Mouse (Mus musculus) midbrain, embryonic 13.5 days (tissue): ENCODE measurements at regions not wholly inside any gene's neighbourhood (a gene's known extent, or its start where the extent isn't known, plus 50 kb on each side); places are given as distances from the start of the nearest gene placed in this dataset.
A peak's percentile ranks its signal among the peaks of the same experiment; 100 is the strongest.

Experiments
- ATAC-seq: fragments of 200-750 bp; cut with Nextera tagmentation; 2 replicates; pipeline ENCODE4 v1.8.0; 2017; ENCODE audit warnings: mild to moderate bottlenecking, moderate TSS enrichment, moderate library complexity
- H3K27ac ChIP-seq: fragments of 300-500 bp; sonication (generic); 2 replicates; pipeline ENCODE4 v1.5.1; 2015; ENCODE audit warnings: inconsistent platforms, mild to moderate bottlenecking, moderate library complexity
- H3K27me3 ChIP-seq: fragments of 300-500 bp; sonication (generic); 2 replicates; pipeline ENCODE4 v1.6.1; 2015; ENCODE audit warnings: mild to moderate bottlenecking, inconsistent platforms
- H3K36me3 ChIP-seq: fragments of 300-500 bp; sonication (generic); 2 replicates; pipeline ENCODE4 v1.6.1; 2015; ENCODE audit warnings: mild to moderate bottlenecking, inconsistent platforms
- H3K4me1 ChIP-seq: fragments of 300-500 bp; sonication (generic); replicated peaks from 2 replicates; pipeline ENCODE4 v1.6.1; 2015; ENCODE audit warnings: inconsistent platforms
- H3K4me2 ChIP-seq: fragments of 300-500 bp; sonication (generic); replicated peaks from 2 replicates; pipeline ENCODE4 v1.6.1; 2015; ENCODE audit warnings: moderate library complexity, mild to moderate bottlenecking, inconsistent platforms
- H3K4me3 ChIP-seq: fragments of 300-500 bp; sonication (generic); replicated peaks from 2 replicates; pipeline ENCODE4 v1.5.1; 2015; ENCODE audit warnings: mild to moderate bottlenecking, inconsistent platforms
- H3K9ac ChIP-seq: fragments of 300-500 bp; sonication (generic); replicated peaks from 2 replicates; pipeline ENCODE4 v1.6.1; 2015; ENCODE audit warnings: mild to moderate bottlenecking, inconsistent platforms
- H3K9me3 ChIP-seq: fragments of 300-500 bp; sonication (generic); 2 replicates; pipeline ENCODE4 v1.6.1; 2016; ENCODE audit warnings: mild to moderate bottlenecking, inconsistent platforms
- WGBS: fragments of 180-500 bp; shearing (Covaris S2); methylation state at CpG from one replicate; pipeline ENCODE4 v1.1.7; 2015; 5-methylcytosine and 5-hydroxymethylcytosine counted together

- H3K27me3 ChIP-seq, result no peaks in the 10 kb centered on the region
- H3K4me3 ChIP-seq, result no peak overlapping the region
- no peaks in the 10 kb centered on the region for H3K9me3 ChIP-seq
- peak overlapping the region; percentile 9; the same call in 1 of the 2 replicates for H3K27ac ChIP-seq
- no peaks in the 10 kb centered on the region for H3K36me3 ChIP-seq
- H3K9ac ChIP-seq, result no peak overlapping the region
- WGBS, result 41% methylated on average over 3 of the region's 3 CpGs
- no peak overlapping the region for H3K4me2 ChIP-seq
- peaks cover 7% of the 10 kb centered on the region for H3K4me1 ChIP-seq
- peak; percentile 60; the same call in 1 of the 2 replicates for ATAC-seq
Measured at GRCm38 (mm10) chr1:67359824-67360223, 237.0 kb downstream of the Cps1 start.

- 0 out of 2 replicates have a peak overlapping the region, but pooled peaks have one; percentile 13 for H3K4me2 ChIP-seq
- no peaks in the 10 kb centered on the region for H3K36me3 ChIP-seq
- 2% methylated on average over 2 of the region's 2 CpGs for WGBS
- H3K27me3 ChIP-seq, result no peaks in the 10 kb centered on the region
- peaks cover 18% of the 10 kb centered on the region for H3K4me1 ChIP-seq
- H3K9me3 ChIP-seq, result no peaks in the 10 kb centered on the region
- no peak overlapping the region for H3K9ac ChIP-seq
- peak overlapping the region; percentile 53; the same call in 1 of the 2 replicates for H3K27ac ChIP-seq
- peak; percentile 91 for ATAC-seq
- H3K4me3 ChIP-seq, result no peak overlapping the region
Measured at GRCm38 (mm10) chr1:67366038-67366437, 243.2 kb downstream of the Cps1 start.

- Histone ChIP-seq H3K9me3 (no peaks in the 10 kb centered on the region), H3K27ac (peak overlapping the region; percentile 53; the same call in 1 of the 2 replicates), H3K9ac (no peak overlapping the region), H3K4me1 (peaks cover 18% of the 10 kb centered on the region), H3K36me3 (no peaks in the 10 kb centered on the region), H3K4me2 (no peak overlapping the region), H3K4me3 (no peak overlapping the region), H3K27me3 (no peaks in the 10 kb centered on the region)
- peak; percentile 87 for ATAC-seq
- 13% methylated on average over 4 of the region's 4 CpGs for WGBS
Measured at GRCm38 (mm10) chr1:67366485-67366884, 243.7 kb downstream of the Cps1 start.

GRCm38 (mm10) chr1:67382366-67382765 lies 259.5 kb downstream of the Cps1 start:
- no peaks in the 10 kb centered on the region for H3K9me3 ChIP-seq
- 88% methylated on average over 1 of the region's 1 CpGs for WGBS
- H3K4me2 ChIP-seq, result no peak overlapping the region
- H3K27me3 ChIP-seq, result no peaks in the 10 kb centered on the region
- peaks cover 6% of the 10 kb centered on the region for H3K4me1 ChIP-seq
- H3K36me3 ChIP-seq, result no peaks in the 10 kb centered on the region
- H3K4me3 ChIP-seq, result no peak overlapping the region
- no peak overlapping the region for H3K9ac ChIP-seq
- no peak overlapping the region for H3K27ac ChIP-seq
- ATAC-seq, result no peak

GRCm38 (mm10) chr1:67385377-67385776 lies 262.6 kb downstream of the Cps1 start:
- peak; percentile 88 for ATAC-seq
- H3K4me3 ChIP-seq, result no peak overlapping the region
- no peaks in the 10 kb centered on the region for H3K27me3 ChIP-seq
- no peak overlapping the region for H3K27ac ChIP-seq
- peaks cover 6% of the 10 kb centered on the region for H3K4me1 ChIP-seq
- no peaks in the 10 kb centered on the region for H3K9me3 ChIP-seq
- H3K36me3 ChIP-seq, result no peaks in the 10 kb centered on the region
- no peak overlapping the region for H3K4me2 ChIP-seq
- H3K9ac ChIP-seq, result no peak overlapping the region

GRCm38 (mm10) chr1:67386877-67387276 lies 264.1 kb downstream of the Cps1 start:
- Histone ChIP-seq H3K9ac (no peak overlapping the region), H3K27ac (no peak overlapping the region), H3K9me3 (no peaks in the 10 kb centered on the region), H3K4me1 (peaks cover 6% of the 10 kb centered on the region), H3K4me2 (no peak overlapping the region), H3K36me3 (no peaks in the 10 kb centered on the region), H3K4me3 (no peak overlapping the region), H3K27me3 (no peaks in the 10 kb centered on the region)
- 75% methylated on average over 3 of the region's 3 CpGs for WGBS
- ATAC-seq, result no peak

- H3K4me3 ChIP-seq, result no peak overlapping the region
- H3K27ac ChIP-seq, result no peak overlapping the region
- no peaks in the 10 kb centered on the region for H3K9me3 ChIP-seq
- ATAC-seq, result no peak
- no peaks in the 10 kb centered on the region for H3K27me3 ChIP-seq
- no peak overlapping the region for H3K9ac ChIP-seq
- no peaks in the 10 kb centered on the region for H3K36me3 ChIP-seq
- no peak overlapping the region for H3K4me2 ChIP-seq
- no peaks in the 10 kb centered on the region for H3K4me1 ChIP-seq
- WGBS, result 84% methylated on average over 10 of the region's 10 CpGs
Measured at GRCm38 (mm10) chr1:67397757-67398446, 275.1 kb downstream of the Cps1 start.

- Histone ChIP-seq H3K4me1 (no peaks in the 10 kb centered on the region), H3K27me3 (no peaks in the 10 kb centered on the region), H3K4me3 (no peak overlapping the region), H3K27ac (no peak overlapping the region), H3K9ac (no peak overlapping the region), H3K36me3 (no peaks in the 10 kb centered on the region), H3K9me3 (no peaks in the 10 kb centered on the region), H3K4me2 (no peak overlapping the region)
- 87% methylated on average over 6 of the region's 6 CpGs for WGBS
- ATAC-seq, result no peak
Measured at GRCm38 (mm10) chr1:67409531-67409930, 286.7 kb downstream of the Cps1 start.

GRCm38 (mm10) chr1:67417196-67417595 lies 294.4 kb downstream of the Cps1 start:
- no peak overlapping the region for H3K27ac ChIP-seq
- 81% methylated on average over 1 of the region's 1 CpGs for WGBS
- H3K4me3 ChIP-seq, result no peak overlapping the region
- H3K9ac ChIP-seq, result no peak overlapping the region
- no peak overlapping the region for H3K4me2 ChIP-seq
- ATAC-seq, result no peak
- H3K9me3 ChIP-seq, result no peaks in the 10 kb centered on the region
- H3K36me3 ChIP-seq, result no peaks in the 10 kb centered on the region
- no peaks in the 10 kb centered on the region for H3K4me1 ChIP-seq
- no peaks in the 10 kb centered on the region for H3K27me3 ChIP-seq

GRCm38 (mm10) chr1:67428398-67428797 lies 305.6 kb downstream of the Cps1 start:
- WGBS, result 47% methylated on average over 3 of the region's 3 CpGs
- no peaks in the 10 kb centered on the region for H3K36me3 ChIP-seq
- ATAC-seq, result 0 out of 2 replicates have a peak, but pooled peaks have one; percentile 48
- no peaks in the 10 kb centered on the region for H3K4me1 ChIP-seq
- H3K27me3 ChIP-seq, result no peaks in the 10 kb centered on the region
- H3K9ac ChIP-seq, result no peak overlapping the region
- H3K4me3 ChIP-seq, result no peak overlapping the region
- no peak overlapping the region for H3K4me2 ChIP-seq
- H3K27ac ChIP-seq, result no peak overlapping the region
- no peaks in the 10 kb centered on the region for H3K9me3 ChIP-seq

- H3K27ac ChIP-seq, result no peak overlapping the region
- H3K4me1 ChIP-seq, result no peaks in the 10 kb centered on the region
- no peak for ATAC-seq
- no peak overlapping the region for H3K4me3 ChIP-seq
- no peaks in the 10 kb centered on the region for H3K27me3 ChIP-seq
- WGBS, result 94% methylated on average over 2 of the region's 2 CpGs
- no peaks in the 10 kb centered on the region for H3K9me3 ChIP-seq
- no peak overlapping the region for H3K4me2 ChIP-seq
- no peak overlapping the region for H3K9ac ChIP-seq
- no peaks in the 10 kb centered on the region for H3K36me3 ChIP-seq
Measured at GRCm38 (mm10) chr1:67450831-67451230, 328.0 kb downstream of the Cps1 start.

GRCm38 (mm10) chr1:67464203-67464602 lies 341.4 kb downstream of the Cps1 start:
- no peak overlapping the region for H3K27ac ChIP-seq
- 54% methylated on average over 2 of the region's 2 CpGs for WGBS
- H3K4me1 ChIP-seq, result 0 out of 2 replicates have a peak, but pooled peaks cover 5% of the 10 kb centered on the region
- H3K9ac ChIP-seq, result no peak overlapping the region
- H3K4me3 ChIP-seq, result no peak overlapping the region
- H3K27me3 ChIP-seq, result no peaks in the 10 kb centered on the region
- H3K4me2 ChIP-seq, result no peak overlapping the region
- H3K36me3 ChIP-seq, result no peaks in the 10 kb centered on the region
- no peaks in the 10 kb centered on the region for H3K9me3 ChIP-seq
- ATAC-seq, result no peak

GRCm38 (mm10) chr1:67465527-67465926 lies 342.7 kb downstream of the Cps1 start:
- no peak overlapping the region for H3K27ac ChIP-seq
- H3K9me3 ChIP-seq, result no peaks in the 10 kb centered on the region
- no peak overlapping the region for H3K9ac ChIP-seq
- no peak overlapping the region for H3K4me2 ChIP-seq
- H3K36me3 ChIP-seq, result no peaks in the 10 kb centered on the region
- H3K4me3 ChIP-seq, result no peak overlapping the region
- 71% methylated on average over 4 of the region's 4 CpGs for WGBS
- no peaks in the 10 kb centered on the region for H3K27me3 ChIP-seq
- no peak for ATAC-seq
- 0 out of 2 replicates have a peak, but pooled peaks cover 5% of the 10 kb centered on the region for H3K4me1 ChIP-seq
